Mouse (Mus musculus) left cerebral cortex, postnatal 25 days (tissue): ENCODE measurements around the gene Pcolce2. TPM values are rescaled to one million over a fixed set of nuclear protein-coding genes. Genes with fewer than 3 reads are reported as not detected.

Experiments
- DNase-seq, 2 experiments: peaks; one replicate each; pipeline ENCODE4 v3.0.0; 2022; ENCODE audit warnings: low spot score in 2 of 2, mixed read lengths in 1 of 2
- intact Hi-C: fragments of 180-260 bp; cut with DNase I; formaldehyde crosslinking; loops from one replicate; pipeline ENCODE4 v1.15.1; 2025
- total RNA-seq, 2 experiments: library from RNA; stranded (reverse); gene quantifications; 2 replicates each; pipeline ENCODE4 v1.2.3; 2021

The Pcolce2 gene
- total RNA-seq, 2 experiments from 2014 or later: 2.4 to 2.8 TPM

GRCm38 (mm10) chr9:95645926-95646325 lies 8.5 kb downstream of the Pcolce2 start:
- intact Hi-C loops: no loop called here

GRCm38 (mm10) chr9:95653363-95653762 lies 16.0 kb downstream of the Pcolce2 start:
- intact Hi-C loops: no loop called here
- DNase-seq: no peak

More at GRCm38 (mm10) chr9:95645926-95646325, 8.5 kb downstream of the Pcolce2 start:
- no peak for DNase-seq

GRCm38 (mm10) chr9:95654356-95654755 lies 17.0 kb downstream of the Pcolce2 start:
- no peak for DNase-seq
- intact Hi-C loops: no loop called here

GRCm38 (mm10) chr9:95657941-95658340 lies 20.5 kb downstream of the Pcolce2 start:
- no peak for DNase-seq
- intact Hi-C loops: no loop called here

GRCm38 (mm10) chr9:95664290-95664989 lies 27.0 kb downstream of the Pcolce2 start:
- intact Hi-C loops: no loop called here
- peak; percentile 21 to 39 for DNase-seq

GRCm38 (mm10) chr9:95665835-95666234 lies 28.4 kb downstream of the Pcolce2 start:
- intact Hi-C loops: no loop called here

GRCm38 (mm10) chr9:95667836-95668235 lies 30.4 kb downstream of the Pcolce2 start:
- peak; percentile 23 to 60 for DNase-seq
- intact Hi-C loops: no loop called here

More at GRCm38 (mm10) chr9:95665835-95666234, 28.4 kb downstream of the Pcolce2 start:
- DNase-seq: no peak

- DNase-seq: no peak
- intact Hi-C loops: no loop called here
Observed at GRCm38 (mm10) chr9:95668306-95668705, 30.9 kb downstream of the Pcolce2 start.

GRCm38 (mm10) chr9:95672331-95672730 lies 34.9 kb downstream of the Pcolce2 start:
- DNase-seq: no peak
- intact Hi-C loops: no loop called here

- no peak for DNase-seq
- intact Hi-C loops: no loop called here
Observed at GRCm38 (mm10) chr9:95672760-95673159, 35.4 kb downstream of the Pcolce2 start.

- intact Hi-C loops: no loop called here
Observed at GRCm38 (mm10) chr9:95675064-95675699, 37.8 kb downstream of the Pcolce2 start.

GRCm38 (mm10) chr9:95676021-95676420 lies 38.6 kb downstream of the Pcolce2 start:
- intact Hi-C loops: no loop called here
- DNase-seq: no peak

More at GRCm38 (mm10) chr9:95675064-95675699, 37.8 kb downstream of the Pcolce2 start:
- peak in 1 of 2 experiments; percentile 14 for DNase-seq

GRCm38 (mm10) chr9:95679966-95680365 lies 42.6 kb downstream of the Pcolce2 start:
- no peak for DNase-seq
- intact Hi-C loops: no loop called here

- intact Hi-C loops: no loop called here
- DNase-seq: no peak
Observed at GRCm38 (mm10) chr9:95680691-95681090, 43.3 kb downstream of the Pcolce2 start.

- intact Hi-C loops: loop anchor here (5.0 kb wide), 2 partner anchors 74 to 144 kb away; no protein-coding TSS in a partner anchor
- DNase-seq: no peak
Observed at GRCm38 (mm10) chr9:95685660-95686440, 48.4 kb downstream of the Pcolce2 start.

GRCm38 (mm10) chr9:95688064-95688463 lies 50.7 kb downstream of the Pcolce2 start:
- intact Hi-C loops: loop anchor here (5.0 kb wide), 2 partner anchors 76 to 146 kb away; no protein-coding TSS in a partner anchor
- no peak for DNase-seq

- intact Hi-C loops: no loop called here
Observed at GRCm38 (mm10) chr9:95692823-95693222, 55.4 kb downstream of the Pcolce2 start.

GRCm38 (mm10) chr9:95693528-95694100 lies 56.2 kb downstream of the Pcolce2 start:
- no peak for DNase-seq
- intact Hi-C loops: no loop called here

More at GRCm38 (mm10) chr9:95692823-95693222, 55.4 kb downstream of the Pcolce2 start:
- DNase-seq: no peak

GRCm38 (mm10) chr9:95694526-95694925 lies 57.1 kb downstream of the Pcolce2 start:
- no peak for DNase-seq
- intact Hi-C loops: no loop called here

GRCm38 (mm10) chr9:95695023-95695422 lies 57.6 kb downstream of the Pcolce2 start:
- intact Hi-C loops: loop anchor here (5.0 kb wide), 1 partner anchor 163 kb away; no protein-coding TSS in a partner anchor
- no peak for DNase-seq
